Mouse (Mus musculus) hematopoietic stem cell, adult 5-6 weeks (primary cell): Measurements from ENCODE around the gene Fam83b. TPM values are rescaled to one million over a fixed set of nuclear protein-coding genes. Genes with fewer than 3 reads are reported as not detected.

Experiments
- ATAC-seq, 2 experiments: fragments of 125-278 bp in 1 of 2; replicated peaks in 1 of 2; 2 replicates each; pipeline ENCODE4 v1.8.0; 2016 to 2017; ENCODE audit warnings: inconsistent platforms in 2 of 2, mild to moderate bottlenecking in 2 of 2, moderate number of reproducible peaks in 2 of 2, low read depth in 1 of 2, moderate TSS enrichment in 1 of 2; ENCODE audit not compliant: low FRiP score in 2 of 2, poor library complexity in 2 of 2, severe bottlenecking in 2 of 2, insufficient read depth in 1 of 2, low TSS enrichment in 1 of 2
- total RNA-seq: library from RNA; stranded (forward); fragments of 172-1452, 232-1000 nt; gene quantifications from 2 replicates; pipeline ENCODE4 v1.2.3, GENCODE M21; 2017

The Fam83b gene
- total RNA-seq, result 0.44 TPM in 1 of 2 replicates, not detected in the other

- ATAC-seq, result peak; percentile 68 to 79
Observed at GRCm38 (mm10) chr9:76566515-76567280, at the start of gene Fam83b. TSS of gene Fam83b (minus strand) at chr9:76567116.

GRCm38 (mm10) chr9:76614165-76614564 is 47.2 kb upstream of the Fam83b start:
- ATAC-seq, result no peak

- no peak for ATAC-seq
Observed at GRCm38 (mm10) chr9:76603744-76604143, 36.8 kb upstream of the Fam83b start.

- no peak for ATAC-seq
Observed at GRCm38 (mm10) chr9:76602874-76603273, 36.0 kb upstream of the Fam83b start.

- no peak for ATAC-seq
Observed at GRCm38 (mm10) chr9:76597395-76597794, 30.5 kb upstream of the Fam83b start.

- ATAC-seq, result no peak
Observed at GRCm38 (mm10) chr9:76593841-76594240, 26.9 kb upstream of the Fam83b start.

- ATAC-seq, result no peak
Observed at GRCm38 (mm10) chr9:76583943-76584342, 17.0 kb upstream of the Fam83b start.

GRCm38 (mm10) chr9:76581966-76582365 is 15.1 kb upstream of the Fam83b start:
- ATAC-seq, result no peak

- no peak for ATAC-seq
Observed at GRCm38 (mm10) chr9:76567281-76567655, 352 bp upstream of the Fam83b start.

GRCm38 (mm10) chr9:76565656-76566055 is 1.3 kb downstream of the Fam83b start:
- no peak for ATAC-seq

- no peak for ATAC-seq
Observed at GRCm38 (mm10) chr9:76564071-76564470, 2.8 kb downstream of the Fam83b start.

GRCm38 (mm10) chr9:76562794-76563193 is 4.1 kb downstream of the Fam83b start:
- ATAC-seq, result no peak

GRCm38 (mm10) chr9:76559240-76559639 is 7.7 kb downstream of the Fam83b start:
- peak in 1 of 2 experiments; percentile 25; a peak in 1 of 4 replicates for ATAC-seq

- ATAC-seq, result no peak
Observed at GRCm38 (mm10) chr9:76553758-76554157, 13.2 kb downstream of the Fam83b start.

GRCm38 (mm10) chr9:76553115-76553514 is 13.8 kb downstream of the Fam83b start:
- ATAC-seq, result no peak

- ATAC-seq, result no peak
Observed at GRCm38 (mm10) chr9:76546714-76547113, 20.2 kb downstream of the Fam83b start.

GRCm38 (mm10) chr9:76540684-76541083 is 26.2 kb downstream of the Fam83b start:
- no peak for ATAC-seq

- peak; percentile 87 to 98 for ATAC-seq
Observed at GRCm38 (mm10) chr9:76539953-76540621, 26.8 kb downstream of the Fam83b start.

- no peak for ATAC-seq
Observed at GRCm38 (mm10) chr9:76539271-76539670, 27.6 kb downstream of the Fam83b start.
